Mouse (Mus musculus): ENCODE results near the gene Hal. TPM values are rescaled to one million over a fixed set of nuclear protein-coding genes. Genes with fewer than 3 reads are reported as not detected.
A peak's percentile ranks its signal among the peaks of the same experiment; 100 is the strongest.
"Not testable (repeated sequence)": the region's sequence is repeated elsewhere in the genome, so short reads cannot be mapped to it uniquely, and the experiment has no call there.

Gene Hal
- polyA plus RNA-seq, 1 experiment = not detected

DNA sequence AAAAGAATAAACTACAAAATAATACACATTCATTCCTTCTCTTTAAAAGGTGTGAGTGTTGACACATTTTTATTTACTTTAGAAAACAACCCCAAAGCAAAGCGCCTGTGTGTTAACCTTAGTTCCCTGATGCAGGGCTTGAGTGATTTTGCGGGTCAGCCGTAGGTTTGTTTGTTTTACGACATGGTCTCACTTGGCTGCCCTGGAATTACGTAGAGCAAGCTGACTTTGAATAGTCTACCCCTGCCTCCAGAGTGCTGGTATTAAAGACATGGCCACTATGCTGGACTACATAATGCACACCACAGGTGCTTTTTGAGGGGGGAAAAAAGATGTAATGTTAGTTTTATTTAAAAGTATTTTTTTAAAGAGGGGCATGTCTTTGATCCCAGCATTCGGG lies 50.2 kb downstream of the Hal start:
- Histone ChIP-seq H3K27ac (replicated peaks; ENCODE audit: low read depth, low read length) (no peak overlapping the region), H3K4me3 (ENCODE audit: insufficient read depth, low read depth, low read length) (no peak overlapping the region), H3K4me1 (ENCODE audit: control insufficient read depth, insufficient read depth, insufficient read length, low read length) (0 out of 2 replicates have a peak, but pooled peaks cover 3% of the 10 kb centered on the region)

DNA sequence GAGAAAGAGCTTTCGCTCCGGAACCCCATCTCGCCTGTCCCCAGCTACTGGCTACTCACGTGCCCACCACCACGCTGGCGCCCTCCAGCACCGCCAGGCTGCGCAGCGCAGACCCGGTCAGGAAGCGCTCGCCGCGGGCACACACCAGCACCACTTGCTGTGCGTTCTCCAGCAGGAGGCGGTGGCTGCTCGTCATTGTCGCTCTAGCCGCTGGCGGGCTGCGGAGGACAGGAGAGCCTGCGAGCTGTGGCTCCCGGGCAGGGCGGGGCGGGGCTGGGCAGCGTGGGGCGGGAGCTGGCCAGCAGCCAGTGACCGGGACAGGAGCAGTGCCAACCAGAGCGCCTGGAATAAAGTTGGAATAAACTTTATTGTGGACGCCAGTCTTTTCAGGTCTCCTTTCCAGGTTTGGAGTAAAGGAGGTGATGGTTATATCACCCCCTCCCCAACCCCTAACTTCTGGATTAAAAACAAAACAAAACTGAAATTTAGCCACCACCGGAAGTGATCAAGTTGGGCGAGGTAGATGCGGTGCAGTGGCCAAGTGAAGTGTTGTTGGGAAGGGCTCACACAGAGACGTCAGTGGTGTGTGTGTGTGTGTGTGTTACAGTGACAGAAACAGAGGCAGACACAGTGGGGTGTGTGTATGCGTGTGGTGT lies 51.3 kb downstream of the Hal start, which contains the start of gene Amdhd1:
Gene Amdhd1, minus strand, starts transcription at position 259 of the 656 bp plus-strand sequence.
- peak within 1 kb of the TSS; percentile 47 for H3K4me3 ChIP-seq (ENCODE audit: insufficient read depth, low read depth, low read length)
- H3K4me1 ChIP-seq (ENCODE audit: control insufficient read depth, insufficient read depth, insufficient read length, low read length) = 0 out of 2 replicates have a peak, but pooled peaks cover 3% of the 10 kb centered on the region
- no peak within 1 kb of the TSS for H3K27ac ChIP-seq (replicated peaks; ENCODE audit: low read depth, low read length)

DNA sequence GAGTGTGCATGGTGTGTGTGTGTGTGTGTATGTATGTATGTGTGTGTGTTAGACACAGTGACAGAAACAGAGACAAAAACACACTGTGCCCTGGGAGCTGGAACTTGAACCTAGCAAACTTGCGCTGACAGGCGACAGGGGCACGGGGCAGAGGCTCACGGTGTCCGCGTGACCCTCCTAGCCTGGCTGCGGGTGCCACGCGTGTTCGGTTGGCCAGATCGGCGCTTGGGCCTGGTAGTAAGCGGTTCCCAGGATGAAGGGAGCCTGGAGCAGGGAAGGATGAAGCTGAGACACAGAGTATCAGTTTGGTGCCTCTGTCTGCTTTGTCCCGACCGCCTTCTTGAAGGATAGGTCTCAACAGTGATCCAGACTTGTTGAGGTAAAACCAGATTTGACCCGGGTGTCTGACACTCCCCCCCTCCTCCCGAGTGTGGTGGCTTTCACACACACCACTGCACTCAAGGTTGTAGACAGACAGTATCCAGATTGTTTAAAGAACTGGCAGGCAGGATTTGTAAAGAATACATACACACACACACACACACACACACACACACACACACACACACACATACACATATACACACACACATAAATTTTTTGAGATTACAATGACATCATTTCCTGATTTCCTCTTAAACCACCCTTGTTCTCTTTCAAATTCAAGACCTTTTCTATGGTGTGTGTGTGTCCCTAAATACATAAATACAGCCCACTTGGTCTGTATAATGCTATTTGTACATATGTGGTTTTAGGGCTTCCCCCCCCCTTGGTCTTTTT lies 52.1 kb downstream of the Hal start, which contains the start of gene Ccdc38:
Gene Ccdc38, plus strand, starts transcription at position 202 of the 780 bp plus-strand sequence.
- Histone ChIP-seq H3K27ac (replicated peaks; ENCODE audit: low read depth, low read length) (no peak within 1 kb of the TSS), H3K4me3 (ENCODE audit: insufficient read depth, low read depth, low read length) (peak within 1 kb of the TSS; percentile 47), H3K4me1 (ENCODE audit: control insufficient read depth, insufficient read depth, insufficient read length, low read length) (0 out of 2 replicates have a peak, but pooled peaks cover 3% of the 10 kb centered on the region)

DNA sequence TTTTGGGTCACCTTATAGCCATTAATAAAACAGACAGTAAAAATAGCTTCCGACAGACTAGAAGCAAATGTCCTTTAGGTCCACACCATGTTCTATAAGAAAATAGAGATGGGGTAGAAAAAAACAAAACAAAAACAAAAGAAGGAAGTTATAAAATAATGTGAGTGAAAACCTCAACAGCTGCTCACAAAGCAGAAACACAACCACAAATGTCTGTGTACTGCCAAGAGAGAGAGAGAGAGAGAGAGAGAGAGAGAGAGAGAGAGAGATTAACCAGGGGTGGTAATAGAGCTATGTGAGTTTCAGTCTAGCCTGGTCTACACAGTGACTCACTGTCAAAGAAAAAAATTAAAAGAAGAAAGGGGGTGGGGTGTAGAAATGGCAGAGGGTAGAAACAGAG lies 53.0 kb downstream of the Hal start:
- H3K4me3 ChIP-seq (ENCODE audit: insufficient read depth, low read depth, low read length) = no peak overlapping the region
- H3K4me1 ChIP-seq (ENCODE audit: control insufficient read depth, insufficient read depth, insufficient read length, low read length) = 0 out of 2 replicates have a peak, but pooled peaks cover 3% of the 10 kb centered on the region
- no peak overlapping the region for H3K27ac ChIP-seq (replicated peaks; ENCODE audit: low read depth, low read length)

DNA sequence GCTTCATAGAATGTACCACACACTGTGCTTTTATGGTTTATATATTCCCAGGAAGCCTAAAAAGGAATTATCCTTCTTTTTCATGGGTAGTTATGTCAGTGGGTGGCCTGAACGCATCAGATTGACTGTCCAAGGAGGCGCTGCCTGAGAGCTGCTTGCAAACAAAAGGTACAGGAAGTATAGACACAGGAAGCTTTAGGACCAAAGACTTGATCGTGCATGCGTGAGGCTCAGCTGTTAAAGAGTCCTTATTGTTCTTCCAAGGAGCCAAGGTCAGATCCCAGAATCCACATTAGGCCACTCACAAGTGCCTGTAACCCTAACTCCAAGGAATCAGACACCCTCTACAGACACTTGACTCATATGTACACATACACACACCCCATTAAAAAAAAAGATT lies 53.8 kb downstream of the Hal start:
- Histone ChIP-seq H3K4me3 (ENCODE audit: insufficient read depth, low read depth, low read length) (no peak overlapping the region), H3K27ac (replicated peaks; ENCODE audit: low read depth, low read length) (no peak overlapping the region), H3K4me1 (ENCODE audit: control insufficient read depth, insufficient read depth, insufficient read length, low read length) (0 out of 2 replicates have a peak, but pooled peaks cover 3% of the 10 kb centered on the region)

DNA sequence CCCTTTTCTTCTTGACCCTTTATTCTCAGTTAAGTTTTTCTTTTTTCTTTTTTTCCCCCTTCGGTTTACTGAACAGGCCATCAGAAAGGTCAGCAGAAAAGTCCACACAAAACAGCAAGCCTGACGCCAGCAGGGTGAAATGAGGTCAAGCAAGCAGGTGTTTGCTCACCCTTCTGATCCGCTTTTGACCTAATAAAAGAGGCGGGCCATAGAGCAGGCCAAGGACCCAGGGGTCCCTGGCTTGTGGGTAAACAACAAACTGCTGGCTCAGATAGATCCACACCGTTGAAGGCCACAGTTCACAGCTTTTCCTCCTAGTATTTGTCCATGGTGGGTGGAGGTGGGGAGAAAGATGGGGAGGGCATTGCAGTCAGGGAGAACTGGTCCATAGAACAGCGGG lies 54.6 kb downstream of the Hal start:
- 0 out of 2 replicates have a peak, but pooled peaks cover 3% of the 10 kb centered on the region for H3K4me1 ChIP-seq (ENCODE audit: control insufficient read depth, insufficient read depth, insufficient read length, low read length)
- no peak overlapping the region for H3K4me3 ChIP-seq (ENCODE audit: insufficient read depth, low read depth, low read length)
- H3K27ac ChIP-seq (replicated peaks; ENCODE audit: low read depth, low read length) = no peak overlapping the region

DNA sequence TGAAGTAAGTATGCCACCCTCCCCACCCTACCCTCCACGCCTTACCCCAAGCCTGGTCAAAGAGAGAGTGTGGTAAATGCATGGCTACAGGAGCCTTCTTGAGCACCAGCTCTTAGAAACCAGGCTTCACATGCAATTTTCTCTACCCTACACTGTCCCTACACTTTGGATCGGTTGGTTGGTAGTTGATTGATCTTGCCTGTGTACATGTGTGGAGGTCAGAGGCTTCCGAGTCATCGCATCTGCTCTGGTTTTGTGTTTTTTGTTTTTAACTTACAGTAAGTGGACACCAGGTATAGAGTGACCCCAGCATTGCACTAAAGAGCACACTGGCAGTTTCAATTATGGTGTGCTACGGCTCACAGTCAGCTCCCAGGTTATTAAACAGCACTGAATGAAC lies 55.6 kb downstream of the Hal start:
- H3K4me1 ChIP-seq (ENCODE audit: control insufficient read depth, insufficient read depth, insufficient read length, low read length) = 0 out of 2 replicates have a peak, but pooled peaks cover 3% of the 10 kb centered on the region
- no peak overlapping the region for H3K4me3 ChIP-seq (ENCODE audit: insufficient read depth, low read depth, low read length)
- H3K27ac ChIP-seq (replicated peaks; ENCODE audit: low read depth, low read length) = no peak overlapping the region

DNA sequence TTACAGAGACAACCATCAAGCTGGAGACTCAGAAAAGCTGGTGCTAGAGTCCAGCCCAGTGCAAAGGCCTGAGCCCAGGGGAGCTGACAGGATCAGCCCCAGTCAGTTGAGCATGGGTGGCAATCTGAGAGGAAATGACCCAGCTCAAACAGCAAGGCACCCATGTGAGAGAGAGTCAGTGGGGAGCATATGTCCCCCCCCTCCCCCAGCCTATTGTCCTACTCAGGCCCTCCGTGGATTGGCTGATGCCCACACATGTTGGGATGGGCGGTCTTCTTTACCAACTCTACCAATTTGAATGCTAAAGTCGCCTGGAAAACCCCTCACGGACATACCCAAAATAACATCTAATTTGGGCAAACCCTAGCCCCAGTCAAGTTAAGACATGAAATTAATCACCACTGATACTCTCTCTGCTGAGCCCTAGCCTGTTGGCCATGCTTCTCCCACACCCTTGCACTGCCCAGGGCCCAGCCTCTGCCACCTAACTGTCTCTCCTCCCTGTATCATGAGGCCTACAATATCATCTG lies 59.2 kb downstream of the Hal start:
- Histone ChIP-seq H3K4me3 (ENCODE audit: insufficient read depth, low read depth, low read length) (no peak overlapping the region), H3K4me1 (ENCODE audit: control insufficient read depth, insufficient read depth, insufficient read length, low read length) (no peaks in the 10 kb centered on the region), H3K27ac (replicated peaks; ENCODE audit: low read depth, low read length) (no peak overlapping the region)

DNA sequence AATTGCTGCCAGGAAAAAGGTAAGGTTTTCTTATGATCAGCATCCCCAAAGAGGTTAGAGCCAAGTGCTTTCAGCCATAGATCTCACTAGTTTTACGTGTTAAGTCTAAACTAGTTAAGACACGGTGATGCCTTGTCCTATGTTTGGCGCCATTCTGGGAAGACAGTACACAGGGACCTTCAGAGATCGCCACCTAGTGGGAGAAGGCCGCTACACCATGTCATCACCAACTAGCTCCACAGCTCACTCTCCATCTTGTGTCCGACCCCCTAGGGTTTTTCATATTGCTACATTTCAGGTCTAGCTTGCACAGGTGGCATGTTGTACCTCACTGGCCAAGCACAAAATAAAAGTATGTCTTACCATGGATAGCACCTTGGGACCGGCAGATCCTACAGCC lies 60.4 kb downstream of the Hal start:
- H3K27ac ChIP-seq (replicated peaks; ENCODE audit: low read depth, low read length) = no peak overlapping the region
- H3K4me3 ChIP-seq (ENCODE audit: insufficient read depth, low read depth, low read length) = no peak overlapping the region
- H3K4me1 ChIP-seq (ENCODE audit: control insufficient read depth, insufficient read depth, insufficient read length, low read length) = no peaks in the 10 kb centered on the region

DNA sequence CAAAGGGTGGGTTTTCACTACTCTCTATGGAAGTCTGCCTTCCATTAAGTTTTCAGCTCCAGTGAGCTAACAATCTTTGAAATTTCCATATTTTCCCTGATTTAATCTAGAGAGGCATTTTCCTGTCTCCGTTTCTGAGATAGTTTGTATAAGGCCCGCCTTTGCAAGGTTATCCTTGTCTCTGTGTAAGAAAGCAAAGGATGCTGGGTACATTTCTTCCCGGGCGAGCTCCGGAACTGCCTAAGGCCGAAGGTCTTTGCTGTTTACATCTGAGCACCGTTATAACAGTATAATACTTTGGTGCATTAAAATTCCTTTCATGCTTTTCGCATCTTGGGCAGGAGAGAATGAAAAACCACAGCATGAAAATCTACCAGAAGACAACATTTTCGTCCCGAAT lies 61.3 kb downstream of the Hal start:
- Histone ChIP-seq H3K27ac (replicated peaks; ENCODE audit: low read depth, low read length) (no peak overlapping the region), H3K4me1 (ENCODE audit: control insufficient read depth, insufficient read depth, insufficient read length, low read length) (no peaks in the 10 kb centered on the region), H3K4me3 (ENCODE audit: insufficient read depth, low read depth, low read length) (no peak overlapping the region)

DNA sequence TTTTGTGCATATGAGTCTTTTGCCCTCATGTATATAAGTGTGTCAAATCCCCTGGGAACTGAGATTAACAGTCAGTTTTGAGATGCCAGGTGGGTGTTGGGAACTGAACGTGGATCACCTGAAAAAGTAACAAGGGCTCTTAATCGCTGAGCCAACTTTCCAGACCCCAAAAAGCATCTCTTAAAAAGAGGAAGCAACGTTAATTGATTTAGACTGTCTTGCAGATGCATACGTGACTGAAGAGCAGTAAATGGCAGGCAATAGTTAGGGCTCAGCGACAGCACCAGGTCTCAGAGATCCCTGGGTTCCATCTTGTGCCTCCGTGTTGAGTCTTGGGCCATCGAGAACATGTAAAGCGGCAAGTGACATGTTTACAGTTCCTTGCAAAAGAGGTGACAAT lies 64.0 kb downstream of the Hal start:
- Histone ChIP-seq H3K4me3 (ENCODE audit: insufficient read depth, low read depth, low read length) (no peak overlapping the region), H3K4me1 (ENCODE audit: control insufficient read depth, insufficient read depth, insufficient read length, low read length) (no peaks in the 10 kb centered on the region), H3K27ac (replicated peaks; ENCODE audit: low read depth, low read length) (no peak overlapping the region)

DNA sequence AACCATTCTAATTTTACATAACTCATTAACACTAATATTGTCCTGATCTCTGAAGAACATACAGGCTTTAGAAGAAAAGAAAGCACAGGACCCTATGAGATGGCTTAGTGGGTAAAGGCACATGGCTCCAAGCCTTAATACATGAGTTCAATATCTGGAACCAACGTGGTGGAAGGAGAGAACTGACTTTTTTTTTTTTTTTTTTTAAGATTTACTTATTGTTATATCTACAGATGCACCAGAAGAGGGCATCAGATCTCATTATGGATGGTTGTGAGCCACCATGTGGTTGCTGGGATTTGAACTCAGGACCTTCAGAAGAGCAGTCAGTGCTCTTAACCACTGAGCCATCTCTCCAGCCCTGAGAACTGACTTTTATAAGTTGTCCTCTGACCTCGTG lies 69.4 kb downstream of the Hal start:
- not testable (repeated sequence) for H3K4me1 ChIP-seq (ENCODE audit: control insufficient read depth, insufficient read depth, insufficient read length, low read length)

DNA sequence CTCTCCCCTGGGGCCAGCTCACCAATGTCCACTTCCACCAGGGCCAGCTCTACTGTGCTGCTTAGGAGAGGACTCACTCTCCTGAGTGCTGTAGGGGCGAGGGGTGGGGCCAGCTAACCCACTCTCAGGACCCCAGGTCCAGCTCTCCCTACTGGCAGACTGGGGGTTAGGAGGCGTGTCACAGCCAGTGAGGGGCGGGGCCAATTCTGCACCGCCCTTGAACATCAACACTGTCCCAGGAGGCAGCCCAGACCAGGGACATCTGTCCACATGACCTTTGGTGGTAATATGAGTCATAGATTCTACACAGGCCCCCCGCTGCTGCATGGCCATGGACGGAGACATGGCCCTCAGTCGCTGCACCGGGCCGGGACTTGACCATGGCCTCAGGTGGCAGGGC lies 71.2 kb downstream of the Hal start:
- Histone ChIP-seq H3K4me1 (ENCODE audit: control insufficient read depth, insufficient read depth, insufficient read length, low read length) (no peaks in the 10 kb centered on the region), H3K27ac (replicated peaks; ENCODE audit: low read depth, low read length) (no peak overlapping the region), H3K4me3 (ENCODE audit: insufficient read depth, low read depth, low read length) (no peak overlapping the region)

More for the DNA sequence above, 69.4 kb downstream of the Hal start:
- not testable (repeated sequence) for H3K27ac ChIP-seq (replicated peaks; ENCODE audit: low read depth, low read length); H3K4me3 ChIP-seq (ENCODE audit: insufficient read depth, low read depth, low read length)

DNA sequence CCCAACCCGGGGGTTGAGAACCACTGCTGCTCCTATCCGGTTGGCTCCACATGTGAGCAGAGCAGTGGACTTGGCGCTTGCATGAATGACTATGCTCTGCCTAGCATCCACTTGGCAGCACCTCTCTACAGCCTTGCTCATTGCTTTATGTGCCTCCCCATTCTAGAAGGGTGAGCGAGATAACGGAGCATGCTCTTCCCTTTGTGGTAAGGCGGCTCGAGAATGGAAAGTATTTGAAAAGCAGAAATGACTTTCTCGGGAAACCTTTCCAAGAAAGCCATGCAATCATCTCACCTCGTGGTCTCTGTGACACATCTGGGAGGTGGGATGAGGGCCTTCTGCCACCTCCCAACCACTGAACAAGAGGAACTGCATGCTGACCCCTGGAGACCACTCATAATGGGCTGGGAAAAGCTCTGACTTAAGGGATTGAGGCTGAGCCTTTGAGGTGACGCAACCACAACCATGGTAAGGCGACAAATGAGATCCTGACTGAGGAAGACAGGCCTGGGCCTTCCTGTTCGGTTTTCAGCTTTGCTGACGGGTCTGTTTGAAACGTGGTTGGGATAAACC lies 76.0 kb downstream of the Hal start:
- Histone ChIP-seq H3K4me3 (ENCODE audit: insufficient read depth, low read depth, low read length) (no peak overlapping the region), H3K27ac (replicated peaks; ENCODE audit: low read depth, low read length) (no peak overlapping the region), H3K4me1 (ENCODE audit: control insufficient read depth, insufficient read depth, insufficient read length, low read length) (no peaks in the 10 kb centered on the region)

DNA sequence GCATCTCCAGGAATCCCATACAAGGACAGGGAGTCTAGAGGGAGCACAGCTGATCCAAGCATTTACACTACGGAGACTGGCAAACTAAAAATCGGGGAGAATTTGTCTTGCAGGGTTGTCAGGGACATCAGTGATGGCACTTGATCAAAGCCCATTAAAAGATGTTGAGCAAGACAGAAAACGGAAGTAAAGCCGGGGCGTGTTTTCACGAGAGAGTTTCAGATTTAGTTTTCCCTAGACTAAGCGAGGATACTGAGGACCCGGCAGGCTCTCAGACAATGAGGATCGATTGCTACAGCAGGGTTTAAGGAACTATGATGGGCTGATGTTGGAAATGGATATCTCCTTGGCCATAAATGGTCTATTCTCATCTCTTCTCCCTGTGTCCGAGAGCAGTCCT lies 78.5 kb downstream of the Hal start:
- Histone ChIP-seq H3K4me1 (ENCODE audit: control insufficient read depth, insufficient read depth, insufficient read length, low read length) (no peaks in the 10 kb centered on the region), H3K27ac (replicated peaks; ENCODE audit: low read depth, low read length) (no peak overlapping the region), H3K4me3 (ENCODE audit: insufficient read depth, low read depth, low read length) (no peak overlapping the region)
